Mouse (Mus musculus): ENCODE measurements at regions not wholly inside any gene's neighbourhood (a gene's known extent, or its start where the extent isn't known, plus 50 kb on each side); places are given as distances from the start of the nearest gene placed in this dataset.

- no peak for DNase-seq (ENCODE audit: extremely low read depth, insufficient read length, low spot score)
These were observed 114.4 kb downstream of the Dicer1 start for GRCm38 (mm10) chr12:104637046-104638032.

- DNase-seq (ENCODE audit: extremely low read depth, insufficient read length, low spot score), result no peak
These were observed 115.3 kb downstream of the Dicer1 start for GRCm38 (mm10) chr12:104636474-104636873.

GRCm38 (mm10) chr12:104634818-104635217 is 116.9 kb downstream of the Dicer1 start:
- no peak for DNase-seq (ENCODE audit: extremely low read depth, insufficient read length, low spot score)

- no peak for DNase-seq (ENCODE audit: extremely low read depth, insufficient read length, low spot score)
These were observed 121.2 kb downstream of the Dicer1 start for GRCm38 (mm10) chr12:104630590-104630989.

DNA sequence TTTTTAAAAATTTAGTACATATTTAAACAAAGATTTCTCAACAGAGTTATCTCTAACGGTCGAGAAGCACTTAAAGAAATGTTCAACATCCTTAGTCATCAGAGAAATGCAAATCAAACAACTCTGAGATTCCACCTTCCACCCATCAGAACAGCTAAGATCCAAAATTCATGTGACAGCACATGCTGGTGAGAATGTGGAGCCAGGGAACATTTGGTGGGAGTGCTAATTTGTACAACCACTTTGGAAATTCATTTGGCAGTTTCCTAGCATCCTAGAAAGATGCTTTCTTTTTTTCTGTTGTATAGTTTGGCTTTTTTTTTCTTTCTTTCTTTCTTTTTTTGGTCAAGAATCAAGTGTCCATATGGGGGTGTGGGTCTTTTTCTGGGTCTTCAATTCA is 122.3 kb downstream of the Dicer1 start:
- no peak for DNase-seq (ENCODE audit: extremely low read depth, insufficient read length, low spot score)

GRCm38 (mm10) chr12:104626054-104626453 is 125.7 kb downstream of the Dicer1 start:
- DNase-seq (ENCODE audit: extremely low read depth, insufficient read length, low spot score), result no peak

- DNase-seq (ENCODE audit: extremely low read depth, insufficient read length, low spot score), result no peak
These were observed 127.7 kb downstream of the Dicer1 start for GRCm38 (mm10) chr12:104623896-104624685.

DNA sequence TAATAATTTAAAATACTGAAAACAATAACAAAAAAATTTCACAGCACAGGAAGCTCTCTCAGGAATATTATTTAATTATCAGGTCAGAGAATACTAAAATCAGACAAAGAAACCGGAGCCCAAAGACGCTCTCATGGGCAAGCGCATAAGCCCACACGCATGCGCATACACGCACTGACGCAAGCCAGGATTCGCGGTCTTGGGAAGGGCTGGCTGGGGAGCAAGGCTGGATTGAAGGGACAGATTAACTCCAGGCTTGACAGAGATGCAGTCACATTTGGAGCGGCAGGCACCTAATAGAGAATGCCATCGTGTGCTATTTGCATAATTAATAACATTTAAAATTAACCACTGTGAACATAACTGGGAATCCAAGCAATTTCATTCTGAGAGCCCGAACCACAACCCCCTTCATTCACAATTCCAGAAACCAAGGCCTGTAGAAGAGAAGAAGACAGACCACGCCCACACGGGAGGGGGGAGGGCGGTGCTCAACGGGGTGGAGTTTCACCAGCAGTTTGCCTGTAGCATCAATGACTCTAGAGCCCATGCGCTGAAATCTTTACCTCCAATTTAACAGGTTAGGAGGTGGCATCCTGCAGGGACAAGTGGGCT is 134.5 kb downstream of the Dicer1 start:
- DNase-seq (ENCODE audit: extremely low read depth, insufficient read length, low spot score), result no peak

GRCm38 (mm10) chr12:104614240-104614639 is 137.5 kb downstream of the Dicer1 start:
- DNase-seq (ENCODE audit: extremely low read depth, insufficient read length, low spot score), result no peak

DNA sequence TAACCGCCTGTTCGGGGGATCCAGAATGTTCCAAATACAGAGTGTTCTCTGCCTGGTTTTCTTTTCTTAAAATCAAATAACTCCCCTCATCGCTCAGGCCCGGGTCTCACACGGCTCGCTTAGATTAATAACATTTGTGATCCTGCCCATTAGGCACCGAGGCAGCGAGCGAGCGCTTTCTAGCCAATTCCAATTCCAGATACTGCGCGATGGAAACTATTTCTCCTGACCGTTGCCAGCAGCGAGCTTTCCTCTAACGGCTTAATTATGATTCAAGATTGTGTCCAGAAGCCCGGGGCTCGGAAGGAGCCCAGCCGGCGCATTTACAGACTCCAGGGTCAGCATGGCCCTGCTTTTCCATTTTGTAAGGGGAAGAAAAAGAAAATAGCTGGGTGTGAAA is 136.6 kb upstream of the Gsc start:
- no peak for DNase-seq (ENCODE audit: extremely low read depth, insufficient read length, low spot score)

DNA sequence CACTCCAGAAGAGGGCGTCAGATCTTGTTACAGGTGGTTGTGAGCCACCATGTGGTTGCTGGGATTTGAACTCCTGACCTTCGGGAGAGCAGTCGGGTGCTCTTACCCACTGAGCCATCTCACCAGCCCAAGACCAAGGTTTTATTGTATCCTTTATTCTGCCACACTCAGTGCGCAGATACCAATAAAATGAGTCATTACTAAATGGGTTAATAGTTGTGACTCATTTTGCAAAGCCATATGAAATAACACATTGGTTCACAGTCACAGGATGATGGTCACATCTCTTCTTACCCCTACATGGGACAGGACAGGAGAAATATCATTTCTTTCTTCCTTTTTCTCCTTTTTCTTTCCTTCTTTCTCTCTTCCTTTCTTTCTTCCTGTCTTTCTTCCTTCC is 135.8 kb upstream of the Gsc start:
- peak; percentile 21 for DNase-seq (ENCODE audit: extremely low read depth, insufficient read length, low spot score)

DNA sequence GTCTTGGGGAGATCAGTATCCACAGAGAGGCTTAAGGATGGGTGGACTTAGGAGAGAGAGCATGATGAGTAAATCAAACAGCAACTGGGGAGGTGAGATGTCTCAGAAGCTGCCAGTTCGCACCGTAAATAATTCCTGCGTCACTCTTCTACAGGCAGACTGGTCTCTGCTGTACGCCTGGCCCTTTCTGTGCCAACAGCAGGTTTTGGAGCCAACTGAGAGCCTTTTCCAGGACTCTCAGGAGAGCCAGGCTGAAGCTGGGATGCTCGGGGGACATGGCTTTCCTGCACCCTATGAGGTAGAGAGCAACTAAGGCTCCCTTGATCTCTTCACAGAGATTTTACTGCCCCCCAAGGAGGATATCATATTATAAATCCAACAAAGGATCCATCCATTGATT is 134.3 kb upstream of the Gsc start:
- DNase-seq (ENCODE audit: extremely low read depth, insufficient read length, low spot score), result no peak

GRCm38 (mm10) chr12:104605535-104606399 is 132.6 kb upstream of the Gsc start:
- no peak for DNase-seq (ENCODE audit: extremely low read depth, insufficient read length, low spot score)

DNA sequence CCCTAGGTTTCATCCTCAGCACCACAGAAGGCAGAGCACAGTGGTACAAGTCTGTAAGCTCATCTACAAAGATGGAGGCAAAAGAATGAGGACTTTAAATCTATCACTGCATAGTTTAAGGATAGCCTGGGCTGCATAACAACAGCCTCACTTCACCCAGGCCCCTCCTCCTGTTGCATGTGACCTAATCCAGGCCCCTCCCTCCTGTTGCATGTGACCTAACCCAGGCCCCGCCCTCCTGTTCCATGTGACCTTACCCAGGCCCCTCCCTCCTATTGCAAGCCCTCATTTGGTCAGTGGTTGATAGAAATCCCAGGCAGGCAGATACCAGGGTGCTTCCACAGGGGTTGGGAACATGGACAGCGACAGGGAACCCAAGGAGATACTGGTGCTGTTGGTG is 124.9 kb upstream of the Gsc start:
- no peak for DNase-seq (ENCODE audit: extremely low read depth, insufficient read length, low spot score)

- no peak for DNase-seq (ENCODE audit: extremely low read depth, insufficient read length, low spot score)
These were observed 120.5 kb upstream of the Gsc start for GRCm38 (mm10) chr12:104593526-104594155.

DNA sequence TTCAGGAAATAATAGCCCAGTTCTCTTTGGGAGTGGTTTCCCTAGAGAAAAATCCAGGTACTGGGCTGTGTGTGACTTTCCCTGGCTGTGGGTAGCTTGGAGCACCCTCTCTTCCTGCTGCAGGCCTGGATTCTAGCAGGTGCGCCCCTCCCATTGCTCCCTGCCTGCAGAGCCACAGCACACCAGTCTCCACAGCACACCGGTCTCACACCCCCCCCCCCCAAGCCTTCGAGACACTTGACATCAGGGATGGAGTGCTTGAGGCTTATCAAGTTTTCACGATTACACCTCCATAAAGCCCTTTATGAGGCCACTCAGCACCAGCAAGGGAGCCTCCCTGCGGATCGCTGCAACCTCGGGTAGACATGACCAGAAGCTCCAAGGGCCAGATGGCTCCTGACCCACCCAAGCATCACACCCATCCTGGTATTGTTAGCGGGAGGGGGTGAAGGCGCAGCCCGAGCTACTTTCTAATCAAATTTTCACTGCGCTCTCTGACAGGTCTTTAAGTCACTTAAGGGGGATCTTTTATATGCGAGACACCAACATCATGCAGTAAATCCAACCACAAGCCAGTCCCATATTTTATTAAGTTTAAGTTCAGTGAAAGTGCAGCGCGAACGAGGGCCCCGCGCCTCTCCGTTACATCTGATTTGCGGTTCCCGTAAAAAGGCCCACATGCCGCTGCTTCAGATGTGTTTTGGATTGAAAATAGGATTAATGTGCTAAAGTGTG is 119.8 kb upstream of the Gsc start:
- DNase-seq (ENCODE audit: extremely low read depth, insufficient read length, low spot score), result no peak

GRCm38 (mm10) chr12:104591571-104591970 is 118.4 kb upstream of the Gsc start:
- DNase-seq (ENCODE audit: extremely low read depth, insufficient read length, low spot score), result no peak

GRCm38 (mm10) chr12:104590291-104590690 is 117.2 kb upstream of the Gsc start:
- no peak for DNase-seq (ENCODE audit: extremely low read depth, insufficient read length, low spot score)

GRCm38 (mm10) chr12:104584408-104584807 is 111.3 kb upstream of the Gsc start:
- DNase-seq (ENCODE audit: extremely low read depth, insufficient read length, low spot score), result no peak

Data from 3134 (cell line).